Mouse (Mus musculus) cerebellum, adult 2 months (tissue): ENCODE results near the gene Efcab2. TPM values are rescaled to one million over a fixed set of nuclear protein-coding genes. Genes with fewer than 3 reads are reported as not detected.

ENCODE experiments used
- DNase-seq, 2 experiments: peaks; one replicate each; pipeline ENCODE4 v3.0.0; 2021
- H3K27ac ChIP-seq: fragments of 200-500 bp; 2 replicates; pipeline ENCODE4 v1.5.1; 2012; ENCODE audit warnings: low read length, control low read depth, inconsistent platforms; ENCODE audit not compliant: insufficient read depth
- H3K27me3 ChIP-seq: fragments of 200-500 bp; 2 replicates; pipeline ENCODE4 v1.6.1; 2012; ENCODE audit warnings: inconsistent platforms, mild to moderate bottlenecking, low read length, moderate library complexity; ENCODE audit not compliant: control insufficient read depth, insufficient read depth
- H3K4me1 ChIP-seq: fragments of 200-500 bp; 2 replicates; pipeline ENCODE4 v1.6.1; 2011; ENCODE audit warnings: low read length; ENCODE audit not compliant: control insufficient read depth, insufficient read depth
- H3K4me3 ChIP-seq: fragments of 200-500 bp; replicated peaks from 2 replicates; pipeline ENCODE3; 2011; ENCODE audit warnings: mild to moderate bottlenecking, low read depth, low read length, control low read depth; ENCODE audit not compliant: insufficient read depth
- CTCF ChIP-seq: fragments of 200-500 bp; IDR thresholded peaks from 2 replicates; pipeline ENCODE4 v1.5.1; 2011; ENCODE audit warnings: low read depth, mild to moderate bottlenecking, control low read depth, low read length, moderate library complexity, borderline replicate concordance; ENCODE audit not compliant: insufficient read depth
- POLR2A ChIP-seq: fragments of 200-500 bp; IDR thresholded peaks from 2 replicates; pipeline ENCODE4 v1.6.1; 2011; ENCODE audit warnings: low read length, control low read depth, borderline replicate concordance; ENCODE audit not compliant: insufficient read depth
- WGBS: fragments of 180-500 bp; shearing (Covaris S2); methylation state at CpG from one replicate; pipeline ENCODE4 v1.1.7; 2018; 5-methylcytosine and 5-hydroxymethylcytosine counted together
- polyA plus RNA-seq: library from polyadenylated mRNA; depleted of rRNA; stranded (reverse); fragments of >200 nt; gene quantifications from 2 replicates; pipeline ENCODE4 v1.2.3, GENCODE M21; 2012

Efcab2 gene
- polyA plus RNA-seq, 1 experiment, result 12.9 TPM

GRCm38 (mm10) chr1:178389401-178389800, 16.5 kb upstream of the Efcab2 start:
- no peak for DNase-seq
- Histone ChIP-seq H3K27me3 (no peaks in the 10 kb centered on the region), H3K27ac (no peak overlapping the region), H3K4me3 (no peak overlapping the region), H3K4me1 (no peaks in the 10 kb centered on the region)
- no peak for TF ChIP-seq CTCF
- TF ChIP-seq POLR2A, result no peak
- WGBS, result 45% methylated on average over 2 of the region's 2 CpGs

DNA sequence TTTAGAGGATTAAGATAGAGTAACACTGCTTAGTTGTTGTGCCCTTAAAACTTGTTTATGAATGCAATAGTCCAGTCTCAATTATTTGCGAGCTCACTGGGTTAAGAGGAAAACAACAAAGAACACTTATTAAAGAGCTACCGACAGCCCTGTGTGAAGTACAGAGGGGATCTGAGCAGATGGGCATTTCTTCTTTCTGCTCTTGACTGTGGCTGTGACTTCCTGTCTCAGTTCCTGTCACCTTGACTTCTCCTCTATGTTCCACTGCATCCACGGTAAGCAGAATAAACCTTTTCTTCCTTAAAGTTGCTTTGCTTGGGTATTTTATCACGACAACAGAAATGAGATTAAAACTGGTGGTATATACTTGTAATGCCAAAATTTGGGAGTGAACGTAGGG, 12.9 kb upstream of the Efcab2 start:
- DNase-seq, result no peak
- Histone ChIP-seq H3K4me1 (no peaks in the 10 kb centered on the region), H3K4me3 (no peak overlapping the region), H3K27ac (no peak overlapping the region), H3K27me3 (no peaks in the 10 kb centered on the region)
- TF ChIP-seq POLR2A, result no peak
- no peak for TF ChIP-seq CTCF
- 86% methylated on average over 5 of the region's 5 CpGs for WGBS

DNA sequence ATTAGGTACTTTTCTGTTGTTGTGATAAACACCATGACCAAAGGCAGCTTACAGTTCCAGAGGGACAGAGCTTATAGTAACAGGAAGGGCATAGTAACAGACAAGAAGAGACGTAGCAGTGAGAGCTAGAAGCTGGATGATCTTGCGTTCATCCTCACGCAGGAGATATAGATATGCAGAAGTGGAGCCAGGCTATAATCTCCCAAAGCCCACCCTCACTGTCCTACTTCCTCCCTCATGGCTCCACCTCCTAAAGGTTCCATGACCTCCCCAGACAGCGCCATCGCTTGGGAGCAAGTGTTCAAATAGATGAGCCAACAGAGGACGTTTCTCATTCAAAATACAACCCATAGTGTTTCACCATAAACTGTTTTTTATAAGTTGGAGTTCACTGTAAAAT, 10.8 kb upstream of the Efcab2 start:
- H3K4me1 ChIP-seq, result no peaks in the 10 kb centered on the region
- no peak for TF ChIP-seq CTCF
- TF ChIP-seq POLR2A, result no peak
- no peaks in the 10 kb centered on the region for H3K27me3 ChIP-seq
- no peak overlapping the region for H3K27ac ChIP-seq
- 91% methylated on average over 6 of the region's 6 CpGs for WGBS
- H3K4me3 ChIP-seq, result no peak overlapping the region
- DNase-seq, result no peak

- H3K4me1 ChIP-seq, result no peaks in the 10 kb centered on the region
- H3K27ac ChIP-seq, result no peak overlapping the region
- TF ChIP-seq CTCF, result no peak
- DNase-seq, result no peak
- no peaks in the 10 kb centered on the region for H3K27me3 ChIP-seq
- WGBS, result 47% methylated on average over 4 of the region's 4 CpGs
- H3K4me3 ChIP-seq, result no peak overlapping the region
Measured at GRCm38 (mm10) chr1:178396383-178396782, 9.5 kb upstream of the Efcab2 start.

DNA sequence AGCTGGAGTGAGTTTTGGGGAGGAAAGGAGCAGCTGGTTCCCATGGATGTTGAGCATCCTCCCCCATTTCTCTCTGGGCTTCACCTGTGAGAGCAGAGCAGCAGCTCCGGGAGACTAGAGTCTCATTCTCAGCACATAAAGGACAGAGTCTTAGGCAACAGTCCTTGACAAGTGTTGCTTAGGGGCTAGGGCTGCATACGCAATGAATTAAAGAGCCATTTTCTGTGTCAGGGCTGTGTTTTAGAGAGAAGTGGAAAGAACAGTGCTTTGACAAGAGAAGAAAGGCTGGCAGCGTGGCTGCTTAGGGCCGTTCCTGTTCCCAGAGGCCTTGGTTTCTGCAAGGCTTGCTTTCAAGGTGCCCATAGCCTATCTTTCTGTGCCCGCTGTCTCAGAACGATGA, 6.0 kb upstream of the Efcab2 start:
- 90% methylated on average over 6 of the region's 6 CpGs for WGBS
- DNase-seq, result no peak
- Histone ChIP-seq H3K4me3 (no peak overlapping the region), H3K4me1 (no peaks in the 10 kb centered on the region), H3K27me3 (no peaks in the 10 kb centered on the region), H3K27ac (no peak overlapping the region)
- TF ChIP-seq CTCF, result no peak
- no peak for TF ChIP-seq POLR2A

- Histone ChIP-seq H3K4me1 (no peaks in the 10 kb centered on the region), H3K4me3 (no peak overlapping the region), H3K27me3 (no peaks in the 10 kb centered on the region), H3K27ac (no peak overlapping the region)
- TF ChIP-seq POLR2A (no peak), CTCF (no peak)
- no peak for DNase-seq
- 74% methylated on average over 7 of the region's 7 CpGs for WGBS
Measured at GRCm38 (mm10) chr1:178400652-178401051, 5.2 kb upstream of the Efcab2 start.

DNA sequence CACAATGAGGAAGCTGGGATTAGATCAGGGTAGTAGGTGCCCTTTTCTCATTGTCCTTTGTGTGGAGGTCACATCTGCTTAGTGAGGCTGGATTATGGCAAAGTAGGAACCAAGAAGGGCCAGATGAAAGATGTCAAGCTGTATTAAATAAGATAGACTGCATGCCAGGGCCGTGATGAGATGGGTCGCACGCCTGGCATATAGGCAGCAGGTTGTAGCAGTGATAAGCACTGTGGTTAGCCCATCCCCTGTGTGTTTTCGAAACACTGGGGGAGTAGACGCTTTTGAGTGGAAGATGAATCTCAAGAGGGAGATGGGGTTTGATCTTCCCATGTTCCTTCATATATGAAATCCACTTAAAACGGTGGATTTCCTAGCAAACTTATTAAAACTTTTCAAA, 3.9 kb upstream of the Efcab2 start:
- no peak overlapping the region for H3K4me3 ChIP-seq
- 96% methylated on average over 6 of the region's 6 CpGs for WGBS
- no peak overlapping the region for H3K27ac ChIP-seq
- TF ChIP-seq POLR2A (no peak), CTCF (no peak)
- H3K27me3 ChIP-seq, result no peaks in the 10 kb centered on the region
- no peaks in the 10 kb centered on the region for H3K4me1 ChIP-seq
- no peak for DNase-seq

- peak; percentile 84 for TF ChIP-seq POLR2A
- no peak for TF ChIP-seq CTCF
- Histone ChIP-seq H3K27ac (peak overlapping the region; percentile 99), H3K27me3 (no peaks in the 10 kb centered on the region), H3K4me1 (no peaks in the 10 kb centered on the region; the same call in 1 of the 2 replicates), H3K4me3 (peak overlapping the region; percentile 79)
- DNase-seq, result peak; percentile 88 to 95
- under 1% methylated on average over 23 of the region's 23 CpGs for WGBS
Measured at GRCm38 (mm10) chr1:178405445-178405911, 407 bp upstream of the Efcab2 start.
